Mouse (Mus musculus) liver, embryonic 13.5 days (tissue): ENCODE results near the gene Fam241b. TPM values are rescaled to one million over a fixed set of nuclear protein-coding genes. Genes with fewer than 3 reads are reported as not detected.

Source experiments
- ATAC-seq: fragments of 200-750 bp; cut with Nextera tagmentation; 2 replicates; pipeline ENCODE4 v1.8.0; 2017; ENCODE audit warnings: low read depth, mild to moderate bottlenecking, moderate number of reproducible peaks, moderate library complexity
- DNase-seq: peaks from one replicate; pipeline ENCODE4 v3.0.0; 2022
- H3K27ac ChIP-seq: fragments of 300-500 bp; sonication (generic); 2 replicates; pipeline ENCODE4 v1.5.1; 2015; ENCODE audit warnings: moderate library complexity, mild to moderate bottlenecking, inconsistent platforms
- H3K27me3 ChIP-seq: fragments of 300-500 bp; sonication (generic); 2 replicates; pipeline ENCODE4 v1.6.1; 2015; ENCODE audit warnings: mild to moderate bottlenecking, inconsistent platforms
- H3K36me3 ChIP-seq: fragments of 300-500 bp; sonication (generic); 2 replicates; pipeline ENCODE4 v1.6.1; 2015; ENCODE audit warnings: mild to moderate bottlenecking, inconsistent platforms
- H3K4me1 ChIP-seq: fragments of 300-500 bp; sonication (generic); replicated peaks from 2 replicates; pipeline ENCODE4 v1.6.1; 2015; ENCODE audit warnings: inconsistent platforms
- H3K4me2 ChIP-seq: fragments of 300-500 bp; sonication (generic); 2 replicates; pipeline ENCODE4 v1.6.1; 2015; ENCODE audit warnings: inconsistent platforms, mild to moderate bottlenecking, moderate library complexity
- H3K4me3 ChIP-seq: fragments of 300-500 bp; sonication (generic); replicated peaks from 2 replicates; pipeline ENCODE4 v1.5.1; 2015; ENCODE audit warnings: mild to moderate bottlenecking, inconsistent platforms
- H3K9ac ChIP-seq: fragments of 300-500 bp; sonication (generic); 2 replicates; pipeline ENCODE4 v1.6.1; 2015; ENCODE audit warnings: mild to moderate bottlenecking, inconsistent platforms
- H3K9me3 ChIP-seq: fragments of 300-500 bp; sonication (generic); replicated peaks from 2 replicates; pipeline ENCODE4 v1.6.1; 2016; ENCODE audit warnings: inconsistent platforms
- WGBS: fragments of 180-500 bp; shearing (Covaris S2); methylation state at CpG from one replicate; pipeline ENCODE4 v1.1.7; 2015; ENCODE audit not compliant: insufficient replicate concordance; 5-methylcytosine and 5-hydroxymethylcytosine counted together
- polyA plus RNA-seq: library from polyadenylated mRNA; unstranded; fragments of >200 nt; fragmentation: Nextera tagmentation; extraction: Ambion mirVana; gene quantifications from 2 replicates; pipeline ENCODE4 v1.2.1, GENCODE M21; 2015

Gene Fam241b
- polyA plus RNA-seq, 1 experiment from 2014 or later: 1.1 TPM

DNA sequence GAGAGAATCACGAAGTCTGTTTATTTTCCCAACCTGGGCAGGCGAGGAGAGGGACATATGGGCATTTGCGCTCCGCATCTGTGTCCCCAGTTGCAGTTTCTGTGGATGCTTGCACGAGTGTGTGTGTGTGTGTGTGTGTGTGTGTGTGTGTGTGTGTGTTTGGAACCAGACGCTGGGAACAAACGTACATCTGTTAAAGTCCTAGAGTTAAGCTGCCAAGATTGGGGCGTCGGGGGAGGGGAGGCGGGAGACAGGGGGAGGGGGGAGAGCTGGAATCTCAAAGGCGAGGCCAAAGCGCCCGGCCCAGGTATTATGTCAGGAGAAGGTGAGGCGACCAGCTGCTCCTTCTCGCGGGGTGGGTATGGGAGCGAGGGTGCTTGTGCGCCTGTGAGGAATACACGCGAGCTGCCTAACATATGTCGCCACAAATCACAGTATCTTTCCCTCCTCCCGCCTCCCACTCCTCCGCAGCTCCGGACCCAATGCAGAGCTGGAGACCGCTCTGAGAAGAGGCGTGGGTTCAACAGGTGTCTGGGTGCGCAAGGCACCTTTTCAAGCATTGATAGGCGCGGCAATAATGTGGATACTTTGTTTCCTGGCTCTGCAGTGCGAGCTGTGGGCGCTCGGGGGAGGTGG is 15.3 kb downstream of the Fam241b start:
- WGBS: 3% methylated on average over 32 of the region's 32 CpGs

GRCm38 (mm10) chr10:62127711-62128231 is 15.9 kb downstream of the Fam241b start:
- no peak overlapping the region for H3K4me2 ChIP-seq
- H3K27me3 ChIP-seq: peaks cover 64% of the 10 kb centered on the region
- H3K4me1 ChIP-seq: 0 out of 2 replicates have a peak, but pooled peaks cover 1% of the 10 kb centered on the region
- no peaks in the 10 kb centered on the region for H3K9me3 ChIP-seq
- H3K4me3 ChIP-seq: no peak overlapping the region
- ATAC-seq (no peak), DNase-seq (no peak)
- no peak overlapping the region for H3K27ac ChIP-seq
- no peaks in the 10 kb centered on the region for H3K36me3 ChIP-seq
- 38% methylated on average over 21 of the region's 21 CpGs for WGBS
- H3K9ac ChIP-seq: no peak overlapping the region

More for the DNA sequence above, 15.3 kb downstream of the Fam241b start:
- H3K36me3 ChIP-seq: no peaks in the 10 kb centered on the region
- H3K9me3 ChIP-seq: no peaks in the 10 kb centered on the region
- no peak overlapping the region for H3K27ac ChIP-seq
- H3K27me3 ChIP-seq: peaks cover 71% of the 10 kb centered on the region
- ATAC-seq (no peak), DNase-seq (no peak)
- H3K4me2 ChIP-seq: no peak overlapping the region
- no peak overlapping the region for H3K4me3 ChIP-seq
- 0 out of 2 replicates have a peak, but pooled peaks cover 2% of the 10 kb centered on the region for H3K4me1 ChIP-seq
- H3K9ac ChIP-seq: no peak overlapping the region

GRCm38 (mm10) chr10:62127137-62127536 is 16.6 kb downstream of the Fam241b start:
- H3K27me3 ChIP-seq: peaks cover 58% of the 10 kb centered on the region
- WGBS: 37% methylated on average over 6 of the region's 6 CpGs
- DNase-seq (no peak), ATAC-seq (no peak)
- no peaks in the 10 kb centered on the region for H3K9me3 ChIP-seq
- H3K4me3 ChIP-seq: no peak overlapping the region
- H3K36me3 ChIP-seq: no peaks in the 10 kb centered on the region
- no peak overlapping the region for H3K9ac ChIP-seq
- no peaks in the 10 kb centered on the region for H3K4me1 ChIP-seq
- no peak overlapping the region for H3K4me2 ChIP-seq
- H3K27ac ChIP-seq: no peak overlapping the region

DNA sequence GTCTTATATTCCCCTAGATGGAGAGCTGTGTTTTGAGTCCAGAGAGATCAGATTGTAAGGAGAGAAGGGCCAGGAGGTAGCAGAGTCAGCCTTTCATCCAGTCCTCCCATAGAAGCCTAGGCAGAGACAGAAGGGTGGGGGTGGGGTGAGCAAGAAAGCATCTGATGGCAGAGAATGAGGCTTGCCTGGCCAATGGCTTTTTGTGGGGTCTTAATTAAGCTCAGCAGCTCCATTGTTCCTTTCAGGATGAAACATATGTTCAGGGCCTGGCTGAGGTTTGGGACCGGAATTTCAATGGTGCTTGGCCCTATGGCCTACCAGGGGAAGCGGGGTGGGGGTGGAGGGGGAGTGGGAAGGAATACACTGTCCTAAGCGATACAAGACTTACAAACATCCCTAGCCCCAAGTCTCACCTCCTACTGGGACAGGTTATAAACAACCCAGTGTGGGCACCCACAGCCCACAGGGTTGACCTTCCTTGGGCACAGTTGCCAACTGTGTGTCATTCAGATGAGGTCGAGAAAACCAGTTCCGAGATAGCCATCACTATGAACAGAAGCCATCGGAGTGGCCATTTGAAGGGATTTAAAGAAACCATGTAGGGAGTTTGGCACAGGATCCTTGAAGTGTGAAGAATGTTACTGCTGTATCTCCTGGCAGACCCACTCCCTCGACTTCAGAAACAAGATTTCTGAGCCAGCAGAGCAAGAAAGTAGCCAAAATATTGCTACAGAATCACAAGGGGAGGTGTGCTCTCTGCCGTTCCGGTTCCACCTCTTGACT is 29.7 kb downstream of the Fam241b start:
- H3K9me3 ChIP-seq: no peaks in the 10 kb centered on the region
- H3K4me3 ChIP-seq: no peak overlapping the region
- H3K36me3 ChIP-seq: no peaks in the 10 kb centered on the region
- H3K27me3 ChIP-seq: peaks cover 31% of the 10 kb centered on the region
- no peak for ATAC-seq
- H3K9ac ChIP-seq: no peak overlapping the region
- 66% methylated on average over 9 of the region's 9 CpGs for WGBS
- no peak overlapping the region for H3K27ac ChIP-seq
- peaks cover 6% of the 10 kb centered on the region; the same call in 1 of the 2 replicates for H3K4me1 ChIP-seq
- H3K4me2 ChIP-seq: no peak overlapping the region
- no peak for DNase-seq

DNA sequence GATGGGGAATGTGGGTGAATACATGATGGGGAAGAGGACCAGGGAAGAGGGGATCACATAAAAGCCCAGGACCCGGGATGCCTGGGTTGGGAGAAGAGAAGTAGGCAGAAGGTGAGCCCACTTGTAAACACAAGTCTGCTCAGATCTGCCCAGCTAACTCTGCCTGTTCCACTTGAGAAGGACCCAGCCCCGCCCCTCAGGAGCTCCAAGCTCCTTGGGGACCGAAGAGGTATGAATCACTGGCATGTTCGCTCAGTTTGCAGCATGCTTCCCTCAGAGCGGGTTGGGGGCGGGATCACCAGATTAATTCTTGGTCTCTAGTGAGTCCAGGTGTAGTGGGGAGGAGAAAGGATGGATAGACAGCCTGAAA is 32.5 kb downstream of the Fam241b start:
- Histone ChIP-seq H3K9me3 (no peaks in the 10 kb centered on the region), H3K27ac (no peak overlapping the region), H3K4me3 (peak overlapping the region; percentile 58; the same call in 1 of the 2 replicates), H3K9ac (no peak overlapping the region), H3K36me3 (no peaks in the 10 kb centered on the region), H3K4me2 (peak overlapping the region; percentile 75; the same call in 1 of the 2 replicates), H3K27me3 (peaks cover 55% of the 10 kb centered on the region), H3K4me1 (peaks cover 6% of the 10 kb centered on the region; the same call in 1 of the 2 replicates)
- no peak for ATAC-seq
- no peak for DNase-seq
- WGBS: 38% methylated on average over 6 of the region's 6 CpGs

DNA sequence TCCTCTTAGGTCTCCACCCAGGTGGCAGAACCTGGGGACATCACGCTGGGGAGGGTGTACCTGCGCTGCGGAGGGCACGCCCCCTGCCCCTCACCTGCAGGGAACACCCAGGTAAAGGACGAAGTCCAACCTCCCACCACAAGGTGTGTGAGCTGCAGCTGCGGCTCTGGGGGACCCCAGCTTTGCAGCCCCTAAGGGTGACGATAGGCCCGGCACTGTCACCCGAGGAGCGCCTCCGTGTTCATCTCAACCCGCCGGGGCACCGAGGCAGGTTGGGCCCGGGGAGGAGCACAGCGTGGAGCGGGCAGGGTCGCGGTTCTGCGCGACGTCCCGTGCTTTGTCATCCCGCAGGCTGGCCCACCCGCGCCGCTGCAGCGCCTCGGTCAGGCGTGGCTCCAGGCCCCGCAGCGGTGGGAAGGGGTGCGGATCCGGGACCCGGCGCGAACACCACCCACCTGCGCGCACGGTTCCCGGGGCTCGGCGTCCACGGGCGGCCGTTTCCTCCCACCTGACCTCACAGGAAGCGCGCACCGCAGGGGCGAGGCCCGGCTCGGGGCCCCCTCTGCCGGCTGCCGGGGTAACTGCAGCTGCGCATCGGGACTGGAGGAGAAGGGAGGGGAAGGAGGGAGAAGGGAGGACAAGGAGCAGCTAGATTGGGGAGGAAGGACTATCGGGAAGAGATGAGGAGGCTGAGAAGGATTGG is 33.1 kb downstream of the Fam241b start:
- H3K36me3 ChIP-seq: no peaks in the 10 kb centered on the region
- WGBS: under 1% methylated on average over 57 of the region's 57 CpGs
- peak overlapping the region; percentile 50 for H3K9ac ChIP-seq
- ATAC-seq (no peak), DNase-seq (peak; percentile 55)
- H3K27me3 ChIP-seq: peaks cover 55% of the 10 kb centered on the region
- H3K27ac ChIP-seq: no peak overlapping the region
- H3K4me1 ChIP-seq: peaks cover 6% of the 10 kb centered on the region; the same call in 1 of the 2 replicates
- peak overlapping the region; percentile 58 for H3K4me3 ChIP-seq
- H3K4me2 ChIP-seq: peak overlapping the region; percentile 75
- H3K9me3 ChIP-seq: no peaks in the 10 kb centered on the region

DNA sequence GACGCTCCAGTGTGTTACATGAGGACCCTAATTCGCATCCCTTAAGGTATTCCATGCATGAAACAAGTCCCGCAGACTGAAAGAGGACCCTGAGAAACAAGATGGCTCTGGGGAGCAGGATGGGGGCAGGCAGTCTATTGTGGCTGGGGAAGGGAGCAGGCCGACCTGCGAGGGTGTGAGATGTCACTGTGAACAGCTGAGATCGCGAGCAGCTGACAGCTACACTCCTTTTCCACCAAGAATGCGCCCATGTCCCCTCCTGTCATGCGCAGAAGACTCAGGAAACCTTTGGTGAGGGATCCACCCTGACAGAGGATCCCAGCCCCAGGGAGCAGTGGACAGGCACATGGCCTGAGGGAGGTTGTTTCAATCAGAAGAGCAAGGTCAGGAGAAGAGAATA is 36.7 kb downstream of the Fam241b start:
- WGBS: 47% methylated on average over 9 of the region's 9 CpGs
- H3K4me1 ChIP-seq: peaks cover 6% of the 10 kb centered on the region; the same call in 1 of the 2 replicates
- H3K27me3 ChIP-seq: peaks cover 56% of the 10 kb centered on the region
- DNase-seq (no peak), ATAC-seq (no peak)
- H3K4me3 ChIP-seq: no peak overlapping the region
- no peaks in the 10 kb centered on the region for H3K36me3 ChIP-seq
- no peak overlapping the region for H3K9ac ChIP-seq
- no peak overlapping the region for H3K4me2 ChIP-seq
- no peak overlapping the region for H3K27ac ChIP-seq
- H3K9me3 ChIP-seq: no peaks in the 10 kb centered on the region

DNA sequence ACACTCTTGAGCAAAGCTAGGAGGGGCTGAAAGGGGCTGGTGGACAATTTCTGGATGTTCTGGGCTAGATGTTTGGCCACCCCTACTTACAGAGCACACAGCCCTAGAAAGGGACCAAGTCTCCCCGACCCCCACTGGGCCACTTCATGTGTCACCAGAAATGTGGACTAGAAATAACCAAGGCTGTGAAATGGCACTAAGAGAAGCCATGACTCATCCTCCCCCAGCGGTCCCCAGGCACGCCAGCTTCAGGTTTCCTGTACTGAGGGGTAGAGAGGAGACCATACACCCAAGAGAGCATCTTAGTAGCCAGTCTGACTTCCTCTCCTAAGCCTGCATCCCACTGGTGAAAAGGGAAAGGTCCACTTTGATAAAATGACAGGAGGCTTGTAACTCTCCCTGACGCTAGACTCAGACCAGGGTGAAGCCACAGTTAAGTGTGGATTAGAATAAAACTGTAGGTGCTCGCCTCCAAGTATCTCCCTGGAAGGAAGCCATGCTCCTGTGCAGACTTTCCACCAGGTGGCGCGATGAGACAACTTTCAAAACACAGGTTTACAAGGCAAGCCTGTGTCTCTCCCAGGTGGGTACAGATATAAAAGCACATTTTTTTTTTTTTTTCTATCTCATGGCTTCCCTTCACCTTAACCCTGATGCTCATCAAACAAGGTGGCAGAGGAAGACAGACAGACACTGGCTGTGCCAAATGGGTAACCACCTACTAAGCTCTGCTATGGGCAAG is 38.7 kb downstream of the Fam241b start:
- Histone ChIP-seq H3K4me1 (no peaks in the 10 kb centered on the region), H3K4me2 (no peak overlapping the region), H3K36me3 (no peaks in the 10 kb centered on the region), H3K9ac (no peak overlapping the region), H3K27me3 (peaks cover 48% of the 10 kb centered on the region), H3K9me3 (no peaks in the 10 kb centered on the region), H3K4me3 (no peak overlapping the region), H3K27ac (no peak overlapping the region)
- DNase-seq (peak; percentile 24), ATAC-seq (no peak)
- WGBS: 15% methylated on average over 7 of the region's 7 CpGs

DNA sequence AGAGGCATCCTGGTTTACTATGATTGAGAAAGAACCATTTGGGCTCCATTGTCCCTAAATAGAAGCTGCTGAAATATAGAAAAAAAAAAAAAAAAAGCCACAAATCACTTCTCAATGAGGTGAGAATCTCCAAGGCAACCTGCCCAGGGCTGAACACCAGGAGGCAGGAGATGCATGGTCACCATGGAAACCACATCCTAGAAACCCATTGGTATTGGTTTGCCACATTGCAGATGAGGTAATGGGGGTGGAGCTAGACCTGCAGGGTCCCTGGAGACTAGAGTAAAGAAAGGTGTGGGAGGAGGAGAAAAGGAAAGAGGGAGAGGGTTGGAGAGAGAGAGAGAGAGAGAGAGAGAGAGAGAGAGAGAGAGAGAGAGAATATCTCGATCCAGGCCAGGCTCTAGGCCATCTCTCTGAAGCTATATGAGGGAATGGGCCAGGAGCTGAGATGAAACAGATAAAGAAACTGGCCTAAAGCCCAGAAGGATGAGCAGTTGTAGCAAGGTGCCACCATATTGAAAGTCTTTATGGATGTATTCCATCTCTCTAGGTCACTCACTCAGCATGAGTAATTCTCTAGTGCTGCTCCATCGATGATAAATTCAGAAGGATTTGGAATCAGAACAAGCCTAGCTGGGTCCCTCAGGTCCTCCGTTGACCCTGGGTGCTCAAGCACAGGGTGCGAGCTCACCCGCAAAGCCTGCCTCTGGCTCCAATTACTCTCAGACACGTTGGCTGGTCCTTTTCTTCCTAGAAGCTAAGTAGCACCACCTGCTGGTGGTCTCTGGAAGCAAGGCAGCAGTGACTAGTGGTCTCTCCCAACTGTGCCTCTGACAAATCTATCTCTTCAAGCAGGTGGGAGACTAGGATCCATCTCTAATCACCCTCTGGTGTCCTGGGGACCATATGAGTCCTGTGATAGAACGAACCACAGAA is 41.9 kb downstream of the Fam241b start:
- Histone ChIP-seq H3K4me1 (no peaks in the 10 kb centered on the region), H3K9me3 (no peaks in the 10 kb centered on the region), H3K27ac (no peak overlapping the region), H3K27me3 (peaks cover 20% of the 10 kb centered on the region; the same call in 1 of the 2 replicates), H3K4me3 (no peak overlapping the region), H3K36me3 (no peaks in the 10 kb centered on the region), H3K4me2 (no peak overlapping the region), H3K9ac (no peak overlapping the region)
- 7% methylated on average over 7 of the region's 7 CpGs for WGBS
- ATAC-seq (no peak), DNase-seq (peak; percentile 15)
